Mouse (Mus musculus) bone marrow, adult 2 months (tissue): ENCODE measurements at regions not wholly inside any gene's neighbourhood (a gene's known extent, or its start where the extent isn't known, plus 50 kb on each side); places are given as distances from the start of the nearest gene placed in this dataset.

Experiments
- H3K27ac ChIP-seq: fragments of 200-500 bp; 2 replicates; pipeline ENCODE4 v1.5.1; 2012; ENCODE audit warnings: low read depth, mild to moderate bottlenecking, control low read depth, inconsistent platforms, low read length; ENCODE audit not compliant: control insufficient read depth, poor library complexity, insufficient read depth
- H3K4me1 ChIP-seq: fragments of 200-500 bp; 2 replicates; pipeline ENCODE4 v1.6.1; 2011; ENCODE audit warnings: low read length; ENCODE audit not compliant: control insufficient read depth, insufficient read depth
- H3K4me3 ChIP-seq: fragments of 200-500 bp; replicated peaks from 2 replicates; pipeline ENCODE3; 2011; ENCODE audit warnings: mild to moderate bottlenecking, low read depth, low read length, control low read depth; ENCODE audit not compliant: control insufficient read depth
- CTCF ChIP-seq: fragments of 200-500 bp; IDR thresholded peaks from 2 replicates; pipeline ENCODE4 v1.5.1; 2011; ENCODE audit warnings: low read length, control low read depth; ENCODE audit not compliant: control insufficient read depth, insufficient read depth
- POLR2A ChIP-seq: fragments of 200-500 bp; IDR thresholded peaks from 2 replicates; pipeline ENCODE4 v1.6.1; 2011; ENCODE audit warnings: low read depth, mild to moderate bottlenecking, control low read depth, low read length, borderline replicate concordance; ENCODE audit not compliant: control insufficient read depth
- WGBS: fragments of 180-500 bp; shearing (Covaris S2); methylation state at CpG from one replicate; pipeline ENCODE4 v1.1.7; 2018; 5-methylcytosine and 5-hydroxymethylcytosine counted together

GRCm38 (mm10) chr1:76450539-76451214 is 904.6 kb downstream of the Slc4a3 start:
- 53% methylated on average over 10 of the region's 10 CpGs for whole genome bisulfite sequencing
- no peak for TF ChIP-seq CTCF
- no peak for TF ChIP-seq POLR2A

DNA sequence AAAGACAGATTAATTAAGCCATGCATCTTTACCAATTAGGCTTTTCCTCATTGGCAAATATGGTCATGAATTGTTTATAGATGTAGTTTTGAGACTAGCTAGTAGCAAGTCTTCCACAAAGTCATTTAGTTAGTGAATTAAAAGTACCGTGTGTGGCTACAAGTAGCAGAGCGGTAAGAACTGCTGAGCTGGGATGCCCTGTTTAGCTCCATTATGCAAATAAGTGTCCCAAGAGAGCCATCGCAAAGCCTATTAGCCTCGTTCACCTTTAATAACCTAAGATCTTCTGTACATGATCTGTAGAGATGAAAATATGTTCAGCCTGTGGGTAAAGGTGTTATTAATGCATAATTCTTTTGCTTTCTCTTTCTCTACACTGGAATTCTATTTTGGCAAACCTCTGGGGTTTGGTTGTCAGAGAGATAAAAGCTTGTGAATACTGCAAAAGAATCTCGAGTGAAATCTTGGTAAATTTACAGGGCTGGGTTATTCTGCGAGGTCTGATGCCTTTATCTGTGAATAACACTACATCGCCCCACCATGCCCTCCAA is 907.2 kb downstream of the Slc4a3 start:
- Histone ChIP-seq H3K27ac (no peak overlapping the region), H3K4me1 (no peaks in the 10 kb centered on the region), H3K4me3 (no peak overlapping the region)
- TF ChIP-seq CTCF (no peak), POLR2A (no peak)
- WGBS: 83% methylated on average over 7 of the region's 7 CpGs

More at GRCm38 (mm10) chr1:76450539-76451214, 904.6 kb downstream of the Slc4a3 start:
- H3K4me3 ChIP-seq: no peak overlapping the region
- H3K4me1 ChIP-seq: no peaks in the 10 kb centered on the region
- no peak overlapping the region for H3K27ac ChIP-seq

DNA sequence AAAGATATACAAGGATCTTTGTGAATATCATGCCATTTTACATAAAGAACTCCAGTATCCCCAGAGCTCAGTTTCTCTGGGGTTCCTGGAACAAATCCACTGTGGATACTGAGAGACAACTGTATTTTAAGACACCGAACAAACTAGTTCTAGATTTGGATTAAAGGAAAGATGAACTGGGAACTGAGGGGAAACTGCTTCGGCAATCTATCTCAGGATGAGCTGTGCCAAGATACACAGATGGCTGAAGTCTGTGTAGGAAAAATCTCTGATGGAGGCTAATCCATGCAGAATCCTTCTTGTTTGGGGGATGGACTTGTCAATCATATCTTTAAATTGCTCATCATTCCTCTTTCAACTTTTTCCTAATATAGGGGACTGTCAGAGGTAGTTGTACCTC is 920.5 kb downstream of the Slc4a3 start:
- Histone ChIP-seq H3K4me3 (no peak overlapping the region), H3K27ac (no peak overlapping the region), H3K4me1 (no peaks in the 10 kb centered on the region)
- WGBS: 80% methylated on average over 2 of the region's 2 CpGs
- TF ChIP-seq CTCF (no peak), POLR2A (no peak)

DNA sequence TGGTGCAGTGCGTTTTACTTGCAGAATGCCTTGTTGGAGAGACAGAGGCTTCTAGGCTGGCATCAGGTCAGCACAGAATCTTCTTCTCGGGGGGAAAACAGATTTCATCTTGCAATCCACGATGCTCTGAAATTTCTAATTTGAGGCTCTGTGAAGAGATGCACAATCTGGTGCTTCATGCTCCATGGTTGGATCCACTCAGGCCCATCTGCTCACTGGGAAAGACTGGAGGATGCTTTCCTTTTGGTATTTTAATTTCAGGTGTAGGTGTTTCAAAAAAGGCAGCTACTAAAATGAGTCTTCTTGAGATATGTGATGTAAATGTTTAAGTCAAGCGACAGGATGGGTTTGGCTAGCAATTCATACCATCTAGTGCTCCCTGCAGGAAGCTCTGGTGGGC is 938.1 kb downstream of the Slc4a3 start:
- 71% methylated on average over 4 of the region's 4 CpGs for WGBS

GRCm38 (mm10) chr1:76487481-76487880 is 941.4 kb downstream of the Slc4a3 start:
- no peak overlapping the region for H3K4me3 ChIP-seq
- H3K4me1 ChIP-seq: no peaks in the 10 kb centered on the region
- WGBS: 76% methylated on average over 4 of the region's 4 CpGs
- TF ChIP-seq CTCF (no peak), POLR2A (no peak)
- H3K27ac ChIP-seq: no peak overlapping the region

More for the DNA sequence above, 938.1 kb downstream of the Slc4a3 start:
- Histone ChIP-seq H3K4me1 (no peaks in the 10 kb centered on the region), H3K4me3 (no peak overlapping the region), H3K27ac (no peak overlapping the region)
- TF ChIP-seq CTCF (no peak), POLR2A (no peak)

DNA sequence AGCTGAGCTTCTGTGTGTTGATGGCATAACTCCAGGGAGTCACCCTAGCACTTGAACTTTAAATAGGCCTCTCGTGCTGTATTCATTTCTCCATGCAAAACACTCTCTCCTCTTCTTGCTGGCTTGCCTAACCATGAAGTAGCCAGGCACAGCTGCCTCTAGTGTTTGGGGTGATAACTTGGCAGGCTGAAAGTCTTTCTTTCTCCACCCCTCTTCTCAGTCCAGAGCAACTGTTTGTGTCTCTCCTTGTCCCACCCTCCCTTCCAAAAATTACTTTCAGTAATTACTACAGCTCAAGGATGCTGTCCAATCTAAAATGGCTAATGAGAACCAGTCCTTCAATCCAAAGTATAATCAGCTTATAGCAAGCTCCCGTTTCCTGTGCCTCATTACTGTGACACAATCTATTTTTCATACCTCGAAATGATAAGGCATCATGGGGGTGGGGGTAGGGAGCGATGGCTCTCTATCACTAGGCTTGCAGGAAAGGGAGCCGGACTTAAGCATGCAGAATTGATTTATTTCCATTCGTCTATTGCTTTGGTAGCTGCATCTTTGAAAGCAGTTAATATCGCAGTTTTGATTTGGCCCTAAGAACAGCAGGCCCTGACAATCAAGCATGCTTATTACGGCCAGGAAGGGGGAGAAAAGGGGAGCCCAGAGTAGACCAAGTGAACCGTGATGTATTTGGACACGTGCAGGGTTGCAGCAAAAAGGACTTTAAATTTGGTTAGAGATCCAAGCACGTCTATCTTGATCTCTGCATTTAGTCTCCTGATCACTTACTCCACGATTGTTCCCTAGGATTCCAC is 943.8 kb downstream of the Slc4a3 start:
- Histone ChIP-seq H3K4me1 (no peaks in the 10 kb centered on the region), H3K4me3 (no peak overlapping the region), H3K27ac (no peak overlapping the region)
- 67% methylated on average over 12 of the region's 12 CpGs for WGBS
- TF ChIP-seq POLR2A (no peak), CTCF (no peak)

GRCm38 (mm10) chr1:76490719-76491118 is 944.7 kb downstream of the Slc4a3 start:
- Histone ChIP-seq H3K4me3 (no peak overlapping the region), H3K27ac (no peak overlapping the region), H3K4me1 (no peaks in the 10 kb centered on the region)
- TF ChIP-seq POLR2A (no peak), CTCF (no peak)
- WGBS: 74% methylated on average over 7 of the region's 7 CpGs

GRCm38 (mm10) chr1:76491187-76491586 is 945.1 kb downstream of the Slc4a3 start:
- H3K27ac ChIP-seq: no peak overlapping the region
- H3K4me3 ChIP-seq: no peak overlapping the region
- WGBS: 71% methylated on average over 4 of the region's 4 CpGs
- no peak for TF ChIP-seq CTCF
- H3K4me1 ChIP-seq: no peaks in the 10 kb centered on the region

DNA sequence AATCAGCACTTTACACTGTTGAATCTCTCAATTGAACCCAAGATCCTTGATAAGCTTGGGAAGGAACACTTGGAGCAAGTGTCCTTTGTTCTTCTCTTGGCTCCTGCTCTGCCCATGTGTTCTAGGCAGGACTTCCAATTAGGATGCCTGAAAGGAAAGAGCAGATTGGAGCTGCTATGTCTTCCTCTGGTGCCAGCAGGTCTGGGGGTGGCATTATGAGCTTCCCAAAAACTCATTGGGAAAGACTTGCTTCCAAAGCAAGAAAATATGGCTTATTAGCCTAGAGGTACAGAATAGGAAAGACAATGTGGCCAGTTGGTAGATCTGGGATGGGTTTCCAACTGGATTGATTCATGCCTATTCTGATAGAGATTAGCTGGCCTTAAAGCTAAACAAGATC is 959.1 kb downstream of the Slc4a3 start:
- TF ChIP-seq CTCF (no peak), POLR2A (no peak)
- no peak overlapping the region for H3K4me3 ChIP-seq
- H3K4me1 ChIP-seq: no peaks in the 10 kb centered on the region
- no peak overlapping the region for H3K27ac ChIP-seq
